Comparison of ENCODE assay signal across 16 mouse cellular contexts in genomic region chr6:34242486-34242885, GRCm38 (mm10).
A peak's percentile ranks its signal among the peaks of the same experiment; 100 is the strongest.
DNase-seq lines count a peak whose midpoint lies in the region; ATAC-seq and TF ChIP-seq lines count a peak whose summit lies in the region.
"Had no signal": no experiment of that assay in that cellular context is flagged by ENCODE, and none has a peak within 500 bp of the region (broad histone marks: within the 10 kb centered on the region; RNA-seq: fewer than 3 reads in every experiment).

No protein-coding gene starts in this region.

- no peak for TF ChIP-seq CTCF in layer of hippocampus, adult 2 months (conservative IDR thresholded peaks at IDR 0.05)

- DNase-seq in heart, adult 9 months (ENCODE audit: low spot score in 2 of 2), result no peak
- DNase-seq in CD4-positive, CD25-positive, alpha-beta regulatory T cell, adult 2 months (ENCODE audit: low read depth, low spot score), result peak; percentile 45
- DNase-seq in naive thymus-derived CD4-positive, alpha-beta T cell, adult 2 months (ENCODE audit: low read depth), result peak; percentile 5
- DNase-seq in layer of hippocampus, adult 2 months (ENCODE audit: low spot score in 2 of 2), result no peak
- no peak for DNase-seq in ovary, postnatal 10 days (ENCODE audit: low spot score)
- DNase-seq in c-Kit-positive CD71-positive TER-119-positive erythroid progenitor cells, embryonic 14.5 days (ENCODE audit: low spot score), result no peak
- DNase-seq: cerebellum, postnatal 14 days; gastrocnemius, postnatal 14 days; heart, postnatal 36 days; kidney, adult 9 months had no signal

- ATAC-seq in heart, embryonic 11.5 days (replicated peaks; ENCODE audit: insufficient number of reproducible peaks, low FRiP score, low TSS enrichment), result no peak
- ATAC-seq in common myeloid progenitor, adult 5-6 weeks (replicated peaks; ENCODE audit: low read depth, poor library complexity, severe bottlenecking), result 0 out of 2 replicates have a peak, but pooled peaks have one; percentile 32

- WGBS in heart, embryonic 11.5 days (ENCODE audit: insufficient replicate concordance), result 23% methylated on average over 9 of the region's 9 CpGs

- H3K36me3 ChIP-seq in heart, embryonic 11.5 days (ENCODE audit: control insufficient read depth, insufficient read depth, low read length), result no peaks in the 10 kb centered on the region
- H3K36me3 ChIP-seq: forebrain, embryonic 10.5 days; liver, embryonic 15.5 days had no signal

- H3K4me2 ChIP-seq in heart, embryonic 11.5 days, result peak overlapping the region; percentile 3; the same call in 1 of the 2 replicates
- H3K4me2 ChIP-seq: liver, embryonic 15.5 days had no signal

- H3K4me1 ChIP-seq in heart, embryonic 11.5 days (ENCODE audit: control insufficient read depth, insufficient read depth, low read length), result 0 out of 2 replicates have a peak, but pooled peaks cover 5% of the 10 kb centered on the region
- H3K4me1 ChIP-seq: liver, embryonic 15.5 days had no signal

- H3K4me3 ChIP-seq in heart, embryonic 11.5 days (ENCODE audit: low read depth, low read length), result no peak overlapping the region
- no peak overlapping the region for H3K4me3 ChIP-seq in layer of hippocampus, adult 2 months
- H3K4me3 ChIP-seq: forebrain, embryonic 10.5 days; left cerebral cortex, adult 2 months; liver, embryonic 15.5 days; myocyte had no signal

- H3K27ac ChIP-seq in heart, embryonic 11.5 days (ENCODE audit: low read depth, low read length), result no peak overlapping the region
- H3K27ac ChIP-seq in layer of hippocampus, adult 2 months, result no peak overlapping the region
- H3K27ac ChIP-seq: forebrain, embryonic 10.5 days; left cerebral cortex, adult 2 months; liver, embryonic 15.5 days had no signal

- H3K9me3 ChIP-seq in heart, embryonic 11.5 days (replicated peaks; ENCODE audit: control insufficient read depth, low read length), result no peaks in the 10 kb centered on the region
- H3K9me3 ChIP-seq: forebrain, embryonic 10.5 days; liver, embryonic 15.5 days had no signal

- H3K27me3 ChIP-seq in heart, embryonic 11.5 days (ENCODE audit: control insufficient read depth, insufficient read depth, low read length), result no peaks in the 10 kb centered on the region
- H3K27me3 ChIP-seq: liver, embryonic 15.5 days had no signal

- no peak overlapping the region for H3K9ac ChIP-seq in heart, embryonic 11.5 days (ENCODE audit: low read depth, low read length)
- H3K9ac ChIP-seq: liver, embryonic 15.5 days had no signal

Comparison
In these comparisons a context has a peak if more than half of its experiments do, and no peak if none do; other contexts are left out.
1. DNase-seq: peak in CD4-positive, CD25-positive, alpha-beta regulatory T cell, adult 2 months (single experiment) and naive thymus-derived CD4-positive, alpha-beta T cell, adult 2 months (single experiment); none in heart, adult 9 months (0 of 2), layer of hippocampus, adult 2 months (0 of 2), ovary, postnatal 10 days (single experiment) and c-Kit-positive CD71-positive TER-119-positive erythroid progenitor cells, embryonic 14.5 days (single experiment).